Mouse (Mus musculus) left cerebral cortex, adult 2 months (tissue): ENCODE measurements around the gene Fam241a. TPM values are rescaled to one million over a fixed set of nuclear protein-coding genes. Genes with fewer than 3 reads are reported as not detected.
A peak's percentile ranks its signal among the peaks of the same experiment; 100 is the strongest.

Experiments used
- DNase-seq, 2 experiments: peaks; one replicate each; pipeline ENCODE4 v3.0.0; 2021 to 2022; ENCODE audit warnings: low spot score in 2 of 2, mixed read lengths in 1 of 2; ENCODE audit errors: extremely low spot score in 1 of 2
- H3K27ac ChIP-seq: fragments of 200-600 bp; 2 replicates; pipeline ENCODE4 v1.8.1; 2022
- H3K4me3 ChIP-seq: fragments of 200-600 bp; 2 replicates; pipeline ENCODE4 v1.8.1; 2022
- CTCF ChIP-seq: fragments of 200-600 bp; IDR thresholded peaks from 2 replicates; pipeline ENCODE4 v1.8.1; 2022; ENCODE audit warnings: antibody characterized with exemption, mild to moderate bottlenecking, moderate library complexity
- intact Hi-C: fragments of 180-260 bp; cut with DNase I; formaldehyde crosslinking; loops from one replicate; pipeline ENCODE4 v1.15.1; 2025
- total RNA-seq, 2 experiments: library from RNA; stranded (reverse); gene quantifications; 2 replicates each; pipeline ENCODE4 v1.2.3; 2021

Fam241a gene
- total RNA-seq, 2 experiments from 2014 or later, result 3.2 to 3.8 TPM

- DNase-seq, result no peak
- Histone ChIP-seq H3K4me3 (no peak overlapping the region), H3K27ac (no peak overlapping the region)
- TF ChIP-seq CTCF, result no peak
- intact Hi-C loops, result no loop called here
Observed at GRCm38 (mm10) chr3:127871575-127871974, 24.5 kb downstream of the Fam241a start.

GRCm38 (mm10) chr3:127868880-127869279, 27.2 kb downstream of the Fam241a start:
- H3K27ac ChIP-seq, result no peak overlapping the region; the same call in 1 of the 2 replicates
- DNase-seq, result no peak
- no peak for TF ChIP-seq CTCF
- intact Hi-C loops, result no loop called here
- no peak overlapping the region for H3K4me3 ChIP-seq

DNA sequence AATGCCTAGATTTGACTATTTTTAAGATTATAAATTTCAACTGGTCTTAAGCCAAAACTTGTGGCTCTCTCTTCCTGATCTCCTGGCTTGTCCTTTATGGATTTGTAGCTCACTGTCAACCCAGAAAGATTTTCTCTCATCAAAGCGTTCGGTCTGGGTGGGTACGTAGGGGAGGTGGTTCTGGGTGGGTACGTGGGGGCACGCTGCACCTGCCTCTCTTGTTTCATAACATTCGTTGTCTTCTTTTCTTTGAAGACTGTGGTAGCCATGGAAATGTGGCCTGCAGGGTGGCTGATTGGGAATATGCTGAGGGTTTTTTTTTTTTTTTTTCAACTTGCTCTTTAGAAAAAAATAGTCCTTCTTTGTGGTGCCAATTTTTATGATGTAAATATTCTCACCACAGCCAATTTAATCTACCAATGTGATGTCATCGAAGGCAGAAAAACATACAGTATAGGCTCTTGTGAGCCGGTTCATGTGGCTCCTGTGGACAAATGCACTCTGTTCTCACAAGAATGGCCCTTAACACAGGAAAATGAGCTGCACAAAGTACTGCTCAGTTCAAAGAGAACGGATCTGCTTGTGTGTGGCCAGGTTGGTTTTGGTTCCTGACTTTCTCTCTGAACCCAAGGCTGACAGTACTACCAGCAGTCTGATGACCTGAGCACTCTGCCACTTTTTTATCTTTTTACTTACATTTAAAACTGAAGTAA, 27.9 kb downstream of the Fam241a start:
- intact Hi-C loops, result no loop called here
- DNase-seq, result no peak

GRCm38 (mm10) chr3:127864242-127864641, 31.9 kb downstream of the Fam241a start:
- TF ChIP-seq CTCF, result no peak; the same call in 1 of the 2 replicates
- intact Hi-C loops, result no loop called here
- Histone ChIP-seq H3K4me3 (no peak overlapping the region), H3K27ac (no peak overlapping the region)
- no peak for DNase-seq

More for the DNA sequence above, 27.9 kb downstream of the Fam241a start:
- no peak overlapping the region for H3K4me3 ChIP-seq
- no peak for TF ChIP-seq CTCF
- no peak overlapping the region; the same call in 1 of the 2 replicates for H3K27ac ChIP-seq

DNA sequence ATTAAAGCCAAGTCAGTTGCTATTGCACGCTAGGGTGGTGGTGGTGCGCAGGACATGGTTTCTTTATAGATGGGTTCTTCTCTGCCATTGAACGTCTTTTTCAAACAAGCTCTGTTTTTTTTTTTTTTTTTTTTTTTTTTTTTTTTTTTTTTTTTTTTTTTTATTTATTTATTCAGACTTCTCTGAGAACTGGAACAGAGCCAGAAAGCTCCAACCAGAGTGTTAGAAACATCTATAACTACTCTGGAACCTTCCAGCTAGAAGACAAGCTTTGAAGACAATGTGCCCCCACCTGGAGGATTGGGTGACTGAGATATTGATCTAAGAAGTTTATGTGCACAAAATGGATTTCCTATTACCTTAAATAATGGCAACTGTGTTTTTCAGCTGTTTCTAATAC, 32.6 kb downstream of the Fam241a start:
- intact Hi-C loops, result no loop called here
- no peak overlapping the region for H3K27ac ChIP-seq
- DNase-seq, result no peak
- no peak for TF ChIP-seq CTCF
- H3K4me3 ChIP-seq, result no peak overlapping the region

DNA sequence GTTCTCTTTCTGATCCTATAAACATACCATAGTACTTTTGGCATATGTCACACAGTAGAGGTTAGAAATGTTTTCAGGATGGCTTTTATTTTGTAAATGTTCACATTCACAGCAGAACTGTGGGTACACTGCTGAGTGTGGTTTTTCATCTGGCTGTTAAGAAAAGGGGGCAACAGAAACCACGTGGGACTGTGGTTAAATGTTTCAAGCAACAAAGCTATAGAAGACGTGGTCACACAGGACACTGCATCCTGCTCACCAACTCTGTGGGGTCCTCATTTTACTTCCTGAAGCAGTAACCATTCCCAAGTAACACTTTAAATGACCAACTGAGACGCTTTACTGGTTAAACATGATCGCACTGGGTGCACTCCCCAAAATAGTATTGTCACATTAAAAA, 33.6 kb downstream of the Fam241a start:
- intact Hi-C loops, result no loop called here
- TF ChIP-seq CTCF, result no peak
- no peak overlapping the region for H3K4me3 ChIP-seq
- no peak for DNase-seq
- H3K27ac ChIP-seq, result no peak overlapping the region

GRCm38 (mm10) chr3:127861340-127861739, 34.8 kb downstream of the Fam241a start:
- DNase-seq, result no peak
- H3K27ac ChIP-seq, result no peak overlapping the region
- H3K4me3 ChIP-seq, result no peak overlapping the region
- TF ChIP-seq CTCF, result no peak
- intact Hi-C loops, result no loop called here

- Histone ChIP-seq H3K27ac (no peak overlapping the region), H3K4me3 (no peak overlapping the region)
- intact Hi-C loops, result loop anchor here (1.0 to 5.0 kb wide), 2 partner anchors 44 to 96 kb away; partner anchors contain the start of gene Fam241a
- DNase-seq, result peak; percentile 52 to 54
- peak; percentile 77 for TF ChIP-seq CTCF
Observed at GRCm38 (mm10) chr3:127853431-127854206, 42.5 kb downstream of the Fam241a start.

- intact Hi-C loops, result loop anchor here (1.0 to 5.0 kb wide), 2 partner anchors 45 to 97 kb away; partner anchors contain the start of gene Fam241a
- Histone ChIP-seq H3K4me3 (no peak overlapping the region), H3K27ac (no peak overlapping the region)
- no peak for DNase-seq
- no peak for TF ChIP-seq CTCF
Observed at GRCm38 (mm10) chr3:127852722-127853121, 43.4 kb downstream of the Fam241a start.

- no peak for TF ChIP-seq CTCF
- H3K27ac ChIP-seq, result no peak overlapping the region
- no peak overlapping the region for H3K4me3 ChIP-seq
- DNase-seq, result no peak
- intact Hi-C loops, result loop anchor here (5.0 kb wide), 1 partner anchor 46 kb away; the partner anchor contains the start of gene Fam241a
Observed at GRCm38 (mm10) chr3:127850776-127851646, 45.1 kb downstream of the Fam241a start.

- H3K4me3 ChIP-seq, result no peak overlapping the region
- TF ChIP-seq CTCF, result no peak
- DNase-seq, result no peak
- intact Hi-C loops, result loop anchor here (5.0 kb wide), 1 partner anchor 47 kb away; the partner anchor contains the start of gene Fam241a
- no peak overlapping the region for H3K27ac ChIP-seq
Observed at GRCm38 (mm10) chr3:127849922-127850321, 46.2 kb downstream of the Fam241a start.
